Mouse (Mus musculus): ENCODE data around the gene Cd55. TPM values are rescaled to one million over a fixed set of nuclear protein-coding genes. Genes with fewer than 3 reads are reported as not detected.
"Not testable (repeated sequence)": the region's sequence is repeated elsewhere in the genome, so short reads cannot be mapped to it uniquely, and the experiment has no call there.

The Cd55 gene
- polyA plus RNA-seq, 1 experiment, result 37.4 TPM

DNA sequence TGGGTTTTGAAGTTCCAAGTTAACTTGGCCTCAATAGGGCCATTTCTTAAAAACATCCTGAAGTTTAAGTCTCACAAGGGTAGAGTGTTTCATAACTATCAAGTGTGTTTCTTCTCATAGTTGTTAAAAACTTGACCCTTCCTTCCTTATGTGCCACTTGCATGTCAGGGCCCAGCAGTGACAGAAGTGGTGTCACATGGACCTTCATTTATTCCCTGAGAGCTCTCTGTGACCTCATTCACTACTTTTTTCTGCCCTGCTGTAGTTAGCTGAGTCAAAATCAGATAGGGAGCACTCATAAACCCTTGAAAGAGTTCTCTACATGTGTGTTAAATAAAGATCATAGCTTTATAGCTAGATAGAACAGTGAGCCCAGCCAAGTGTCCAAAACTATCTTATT, 1.6 kb upstream of the Cd55 start:
- Histone ChIP-seq H3K4me1 (ENCODE audit: control insufficient read depth, insufficient read depth, low read length) (peaks cover 4% of the 10 kb centered on the region), H3K27me3 (ENCODE audit: control insufficient read depth, insufficient read depth, low read length) (no peaks in the 10 kb centered on the region), H3K27ac (ENCODE audit: control insufficient read depth, insufficient read depth, low read depth, low read length) (peak overlapping the region; percentile 36; the same call in 1 of the 2 replicates), H3K36me3 (ENCODE audit: control insufficient read depth, insufficient read depth, low read length) (no peaks in the 10 kb centered on the region; the same call in 1 of the 2 replicates), H3K4me3 (ENCODE audit: control insufficient read depth, low read depth, low read length) (peak overlapping the region; percentile 54)
- TF ChIP-seq POLR2A (IDR thresholded peaks at IDR 0.05; ENCODE audit: control insufficient read depth, low read depth, low read length) (no peak), CTCF (IDR thresholded peaks at IDR 0.05; ENCODE audit: control insufficient read depth, insufficient read depth, insufficient replicate concordance, low read depth, low read length) (no peak)

DNA sequence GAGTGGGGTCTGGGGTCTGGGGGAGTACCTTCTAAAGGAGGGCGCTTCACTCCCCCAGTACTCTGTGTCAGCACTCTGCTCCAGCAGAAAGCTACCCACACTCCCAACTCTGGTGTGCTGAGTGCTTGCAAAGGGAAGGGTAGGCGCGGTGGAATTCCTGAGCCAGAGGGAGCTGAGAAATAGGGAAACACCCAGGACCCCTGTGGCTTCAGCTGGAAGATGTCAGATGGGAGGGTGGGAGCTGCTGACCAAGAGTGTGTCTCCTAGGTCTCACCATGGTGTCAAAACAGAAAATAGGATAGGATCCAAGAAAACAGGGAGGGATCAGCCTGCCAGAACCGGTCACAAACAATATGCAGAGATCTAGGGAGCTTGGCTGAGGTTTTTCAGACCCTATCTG, 323 bp upstream of the Cd55 start:
- Histone ChIP-seq H3K27ac (ENCODE audit: control insufficient read depth, insufficient read depth, low read depth, low read length) (peak overlapping the region; percentile 90), H3K36me3 (ENCODE audit: control insufficient read depth, insufficient read depth, low read length) (no peaks in the 10 kb centered on the region; the same call in 1 of the 2 replicates), H3K4me1 (ENCODE audit: control insufficient read depth, insufficient read depth, low read length) (peaks cover 4% of the 10 kb centered on the region), H3K4me3 (ENCODE audit: control insufficient read depth, low read depth, low read length) (peak overlapping the region; percentile 99), H3K27me3 (ENCODE audit: control insufficient read depth, insufficient read depth, low read length) (no peaks in the 10 kb centered on the region)
- no peak for TF ChIP-seq POLR2A (IDR thresholded peaks at IDR 0.05; ENCODE audit: control insufficient read depth, low read depth, low read length)
- no peak for TF ChIP-seq CTCF (IDR thresholded peaks at IDR 0.05; ENCODE audit: control insufficient read depth, insufficient read depth, insufficient replicate concordance, low read depth, low read length)

DNA sequence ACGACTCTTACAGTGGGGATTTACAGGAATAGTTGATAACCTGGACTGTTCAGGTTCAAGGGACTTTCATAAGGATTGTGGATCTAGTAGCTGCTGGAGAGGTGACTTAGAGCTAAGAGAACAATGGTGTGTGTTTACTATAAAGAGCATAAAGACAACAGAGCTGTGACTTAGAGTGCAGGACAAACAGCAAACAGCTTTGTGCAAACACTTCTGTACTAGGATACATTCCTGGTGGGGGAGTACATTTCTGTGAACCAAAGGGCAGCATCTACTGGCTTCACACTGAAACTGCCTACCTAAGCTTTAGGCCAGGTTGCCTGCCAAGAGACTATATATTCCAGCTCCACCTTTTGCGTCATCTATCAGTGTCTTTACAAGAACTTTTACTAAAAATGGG, 7.4 kb downstream of the Cd55 start:
- TF ChIP-seq CTCF (IDR thresholded peaks at IDR 0.05; ENCODE audit: control insufficient read depth, insufficient read depth, insufficient replicate concordance, low read depth, low read length) (no peak), POLR2A (IDR thresholded peaks at IDR 0.05; ENCODE audit: control insufficient read depth, low read depth, low read length) (no peak)
- no peaks in the 10 kb centered on the region for H3K27me3 ChIP-seq (ENCODE audit: control insufficient read depth, insufficient read depth, low read length)
- H3K36me3 ChIP-seq (ENCODE audit: control insufficient read depth, insufficient read depth, low read length), result no peaks in the 10 kb centered on the region
- H3K4me1 ChIP-seq (ENCODE audit: control insufficient read depth, insufficient read depth, low read length), result no peaks in the 10 kb centered on the region
- no peak overlapping the region for H3K4me3 ChIP-seq (ENCODE audit: control insufficient read depth, low read depth, low read length)
- no peak overlapping the region for H3K27ac ChIP-seq (ENCODE audit: control insufficient read depth, insufficient read depth, low read depth, low read length)

DNA sequence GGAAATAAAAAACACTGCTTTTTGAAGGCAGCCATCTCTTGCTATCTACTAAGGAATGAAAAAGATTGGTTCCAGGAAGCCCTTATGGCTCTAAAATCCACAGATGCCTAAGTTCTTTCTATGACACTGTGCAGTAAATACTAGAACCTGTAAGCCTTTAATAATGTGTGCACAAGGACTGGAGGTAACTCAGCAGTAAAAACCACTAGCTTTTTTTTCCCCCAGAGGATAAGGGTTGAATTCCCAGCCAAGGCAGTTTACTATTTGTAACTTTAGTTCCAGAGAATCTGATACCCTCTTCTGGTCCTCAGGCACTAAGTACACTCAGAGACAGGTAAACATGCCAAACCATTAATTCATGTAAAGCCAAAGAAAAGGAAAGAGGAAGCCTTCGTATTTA, 19.6 kb downstream of the Cd55 start:
- H3K27ac ChIP-seq (ENCODE audit: control insufficient read depth, insufficient read depth, low read depth, low read length); H3K36me3 ChIP-seq (ENCODE audit: control insufficient read depth, insufficient read depth, low read length); H3K4me3 ChIP-seq (ENCODE audit: control insufficient read depth, low read depth, low read length); H3K4me1 ChIP-seq (ENCODE audit: control insufficient read depth, insufficient read depth, low read length); H3K27me3 ChIP-seq (ENCODE audit: control insufficient read depth, insufficient read depth, low read length): not testable (repeated sequence)

DNA sequence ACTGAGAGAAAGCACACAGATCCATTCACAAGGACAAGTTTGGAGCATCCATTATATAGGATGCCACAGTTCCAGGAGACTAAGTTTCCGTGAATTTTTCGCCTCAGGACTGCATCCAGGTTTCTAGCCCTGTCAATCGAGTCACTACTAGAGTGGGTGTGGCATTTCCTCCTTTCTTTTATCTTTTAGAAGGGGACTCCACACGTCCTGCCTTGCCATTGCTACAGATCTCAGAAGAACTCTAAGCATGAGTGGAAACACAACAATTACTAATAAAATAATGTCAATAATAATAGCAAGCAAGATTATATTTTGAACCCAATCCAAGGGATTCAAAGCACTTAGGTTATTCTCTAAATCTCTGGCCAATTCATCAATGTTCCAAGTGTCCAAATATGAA, 31.6 kb downstream of the Cd55 start:
- H3K27ac ChIP-seq (ENCODE audit: control insufficient read depth, insufficient read depth, low read depth, low read length), result no peak overlapping the region
- no peaks in the 10 kb centered on the region for H3K4me1 ChIP-seq (ENCODE audit: control insufficient read depth, insufficient read depth, low read length)
- H3K27me3 ChIP-seq (ENCODE audit: control insufficient read depth, insufficient read depth, low read length), result no peaks in the 10 kb centered on the region
- H3K4me3 ChIP-seq (ENCODE audit: control insufficient read depth, low read depth, low read length), result no peak overlapping the region
- TF ChIP-seq CTCF (IDR thresholded peaks at IDR 0.05; ENCODE audit: control insufficient read depth, insufficient read depth, insufficient replicate concordance, low read depth, low read length), result no peak
- TF ChIP-seq POLR2A (IDR thresholded peaks at IDR 0.05; ENCODE audit: control insufficient read depth, low read depth, low read length), result no peak
- H3K36me3 ChIP-seq (ENCODE audit: control insufficient read depth, insufficient read depth, low read length), result no peaks in the 10 kb centered on the region

DNA sequence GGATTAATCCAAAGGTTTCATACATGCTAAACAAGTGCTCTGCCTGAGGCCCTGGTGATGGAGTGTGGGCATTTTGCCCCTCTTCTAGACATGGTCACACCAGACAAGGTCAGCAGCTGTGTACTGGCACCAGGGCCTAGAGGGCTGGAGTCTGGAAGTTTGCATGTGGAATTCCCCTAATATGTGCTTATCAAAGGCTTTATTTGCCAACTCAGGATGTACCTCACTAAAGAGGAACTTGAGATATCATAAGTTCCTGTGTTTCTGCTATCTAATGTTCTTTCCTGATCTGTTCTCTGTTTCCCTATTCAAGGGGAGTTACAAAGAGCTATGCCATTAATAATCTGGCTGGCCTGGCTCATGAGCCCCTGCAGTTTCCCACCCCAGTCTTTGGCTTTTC, 33.9 kb downstream of the Cd55 start:
- not testable (repeated sequence) for H3K4me3 ChIP-seq (ENCODE audit: control insufficient read depth, low read depth, low read length); H3K4me1 ChIP-seq (ENCODE audit: control insufficient read depth, insufficient read depth, low read length); H3K27me3 ChIP-seq (ENCODE audit: control insufficient read depth, insufficient read depth, low read length); H3K36me3 ChIP-seq (ENCODE audit: control insufficient read depth, insufficient read depth, low read length); H3K27ac ChIP-seq (ENCODE audit: control insufficient read depth, insufficient read depth, low read depth, low read length)

DNA sequence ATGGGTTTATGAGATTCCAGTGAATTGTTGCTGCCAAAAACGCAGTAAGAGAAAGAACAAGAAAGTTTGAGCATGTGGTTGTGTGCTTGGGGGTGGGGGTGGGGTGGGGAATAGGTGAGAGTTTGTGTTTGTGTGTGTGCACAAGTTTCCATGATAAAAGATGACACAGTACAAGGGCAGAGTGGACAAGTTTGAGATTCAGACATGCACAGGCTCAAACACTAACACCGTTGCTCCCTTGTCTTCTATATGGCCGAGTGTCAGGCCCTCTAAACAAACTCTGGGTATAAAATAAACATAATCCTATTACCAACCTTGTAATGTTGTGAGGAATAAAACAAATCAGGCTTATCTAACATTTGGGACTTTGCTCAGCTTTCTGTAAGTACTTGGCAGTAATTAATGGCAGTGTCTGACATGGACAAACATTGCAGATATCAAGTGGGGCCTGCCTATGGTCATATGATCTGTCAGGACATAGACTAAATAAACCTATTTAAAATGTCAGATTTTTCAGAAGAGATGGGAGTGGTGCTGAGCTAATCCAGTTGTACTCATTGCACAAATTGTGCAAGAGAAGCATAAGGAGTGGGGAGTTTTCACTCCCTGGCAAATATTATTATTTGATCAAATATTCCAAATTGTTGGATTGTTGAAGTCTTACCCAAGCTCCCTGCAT, 35.2 kb downstream of the Cd55 start:
- not testable (repeated sequence) for H3K4me1 ChIP-seq (ENCODE audit: control insufficient read depth, insufficient read depth, low read length); H3K36me3 ChIP-seq (ENCODE audit: control insufficient read depth, insufficient read depth, low read length); H3K27ac ChIP-seq (ENCODE audit: control insufficient read depth, insufficient read depth, low read depth, low read length); H3K4me3 ChIP-seq (ENCODE audit: control insufficient read depth, low read depth, low read length); H3K27me3 ChIP-seq (ENCODE audit: control insufficient read depth, insufficient read depth, low read length)

DNA sequence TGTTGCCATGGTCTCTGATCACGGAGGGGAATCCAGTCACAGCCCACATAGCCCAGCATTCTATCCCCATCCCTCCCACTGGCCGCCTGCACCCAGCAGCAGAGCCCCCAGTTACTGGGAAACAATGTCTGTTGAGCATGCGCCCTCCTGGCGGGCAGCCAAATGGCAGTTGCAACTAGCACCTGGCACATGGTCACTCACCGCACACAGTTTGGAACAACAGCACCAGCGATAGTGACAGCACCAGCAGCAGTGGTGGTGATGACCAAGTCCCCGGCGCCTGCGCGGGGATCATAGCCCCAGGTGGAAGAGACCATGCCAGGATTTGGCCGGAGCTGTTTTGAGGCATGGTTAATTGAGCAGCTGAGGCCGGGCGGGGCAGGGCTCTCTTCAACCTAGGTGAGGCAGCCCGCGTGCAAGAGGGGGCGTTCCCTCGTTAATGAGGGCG, 39.9 kb downstream of the Cd55 start, which contains the start of gene Cd55b:
Cd55b (minus strand) TSS at position 346 of the 448 bp plus-strand sequence.
- peak within 1 kb of the TSS; percentile 77 for H3K4me3 ChIP-seq (ENCODE audit: control insufficient read depth, low read depth, low read length)
- H3K36me3 ChIP-seq (ENCODE audit: control insufficient read depth, insufficient read depth, low read length), result no peaks in the 10 kb centered on the region
- no peaks in the 10 kb centered on the region for H3K27me3 ChIP-seq (ENCODE audit: control insufficient read depth, insufficient read depth, low read length)
- peak within 1 kb of the TSS; percentile 82 for H3K27ac ChIP-seq (ENCODE audit: control insufficient read depth, insufficient read depth, low read depth, low read length)
- H3K4me1 ChIP-seq (ENCODE audit: control insufficient read depth, insufficient read depth, low read length), result no peaks in the 10 kb centered on the region; the same call in 1 of the 2 replicates
- peak; percentile 83 for TF ChIP-seq POLR2A (IDR thresholded peaks at IDR 0.05; ENCODE audit: control insufficient read depth, low read depth, low read length)
- no peak for TF ChIP-seq CTCF (IDR thresholded peaks at IDR 0.05; ENCODE audit: control insufficient read depth, insufficient read depth, insufficient replicate concordance, low read depth, low read length)

DNA sequence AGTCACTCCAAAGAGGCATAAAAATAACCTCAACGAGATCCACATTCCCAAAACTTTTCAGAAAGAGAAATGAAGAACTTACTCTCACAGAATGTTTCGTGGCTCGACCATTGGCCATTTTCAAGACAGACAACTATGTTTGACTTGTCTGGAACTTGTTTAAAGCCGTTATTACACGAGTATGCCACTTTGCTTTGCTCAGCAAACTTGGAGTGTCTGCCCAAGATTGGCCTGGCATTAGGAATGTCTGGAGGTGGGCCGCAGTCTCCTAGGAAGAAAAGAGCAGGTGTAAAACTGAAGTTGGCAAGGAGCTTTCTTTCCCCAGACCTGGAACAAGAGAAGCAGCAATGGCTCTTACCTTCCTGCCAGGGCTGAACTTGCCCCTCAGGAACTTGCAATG, 40.5 kb downstream of the Cd55 start:
- not testable (repeated sequence) for H3K4me1 ChIP-seq (ENCODE audit: control insufficient read depth, insufficient read depth, low read length); H3K36me3 ChIP-seq (ENCODE audit: control insufficient read depth, insufficient read depth, low read length); H3K27me3 ChIP-seq (ENCODE audit: control insufficient read depth, insufficient read depth, low read length)
- peak overlapping the region; percentile 82 for H3K27ac ChIP-seq (ENCODE audit: control insufficient read depth, insufficient read depth, low read depth, low read length)
- H3K4me3 ChIP-seq (ENCODE audit: control insufficient read depth, low read depth, low read length), result peak overlapping the region; percentile 77

DNA sequence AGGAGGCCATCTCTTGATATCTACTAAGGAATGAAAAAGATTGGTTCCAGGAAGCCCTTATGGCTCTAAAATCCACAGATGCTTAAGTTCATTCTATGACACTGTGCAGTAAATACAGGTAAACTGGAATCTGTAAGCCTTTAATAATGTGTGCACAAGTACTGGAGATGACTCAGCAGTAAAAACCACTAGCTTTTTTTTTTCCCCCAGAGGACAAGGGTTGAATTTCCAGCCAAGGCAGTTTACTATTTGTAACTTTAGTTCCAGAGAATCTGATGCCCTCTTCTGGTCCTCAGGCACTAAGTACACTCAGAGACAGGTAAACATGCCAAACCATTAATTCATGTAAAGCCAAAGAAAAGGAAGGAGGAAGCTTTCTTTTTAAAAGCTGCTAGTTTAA, 65.4 kb downstream of the Cd55 start:
- not testable (repeated sequence) for H3K4me1 ChIP-seq (ENCODE audit: control insufficient read depth, insufficient read depth, low read length); H3K4me3 ChIP-seq (ENCODE audit: control insufficient read depth, low read depth, low read length); H3K36me3 ChIP-seq (ENCODE audit: control insufficient read depth, insufficient read depth, low read length); H3K27ac ChIP-seq (ENCODE audit: control insufficient read depth, insufficient read depth, low read depth, low read length); H3K27me3 ChIP-seq (ENCODE audit: control insufficient read depth, insufficient read depth, low read length)
